Mouse (Mus musculus): ENCODE results near the gene Arhgef11. TPM values are rescaled to one million over a fixed set of nuclear protein-coding genes. Genes with fewer than 3 reads are reported as not detected.
"Not testable (repeated sequence)": the region's sequence is repeated elsewhere in the genome, so short reads cannot be mapped to it uniquely, and the experiment has no call there.

The Arhgef11 gene
- total RNA-seq (2015) (18.9 and 20.3 TPM in 2 replicates), total RNA-seq (2017) (14.1 and 19.8 TPM in 2 replicates)

DNA sequence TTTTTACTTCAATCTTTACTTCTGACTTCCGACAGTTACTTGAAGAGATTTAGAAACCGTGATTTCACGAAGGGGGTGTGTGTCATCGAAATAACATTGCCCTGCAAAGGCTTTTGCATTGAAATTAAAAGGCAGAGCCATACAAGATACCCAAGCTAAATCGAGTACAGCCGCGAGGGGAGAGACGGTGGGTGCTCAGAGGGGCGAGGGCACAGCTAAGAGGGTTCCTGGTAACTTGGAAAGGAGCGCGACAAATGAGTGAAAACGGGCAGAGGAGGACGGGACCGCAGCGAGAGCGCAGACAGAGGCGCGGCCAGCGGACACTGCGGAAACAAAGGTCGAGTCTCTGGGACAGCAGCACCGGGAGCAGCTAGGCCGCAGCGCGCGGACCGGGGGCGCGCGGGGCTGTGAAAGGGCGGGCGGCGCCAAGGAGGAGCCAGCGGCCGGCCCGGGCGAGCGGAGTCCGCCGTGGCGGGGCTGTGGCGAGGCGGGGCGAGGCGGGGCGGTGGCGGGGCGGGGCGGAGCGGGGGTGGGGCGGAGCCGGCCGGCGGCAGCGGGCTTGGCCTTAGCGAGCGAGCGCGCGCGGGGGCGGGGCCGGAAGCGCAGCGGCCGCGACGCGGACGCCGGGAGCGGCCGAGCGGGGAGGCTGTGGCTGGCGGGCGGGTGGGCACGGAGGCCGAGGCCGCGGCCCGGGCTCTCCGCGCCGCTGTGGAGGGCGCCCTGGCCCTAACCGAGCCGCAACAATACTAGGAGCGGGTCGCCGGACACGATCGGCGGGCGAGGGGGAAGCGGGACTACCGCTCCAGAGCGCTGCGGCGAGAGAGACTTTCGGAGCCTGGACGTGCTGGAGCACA, at the start of gene Arhgef11:
TSS of gene Arhgef11 (plus strand) at position 603 of the 854 bp plus-strand sequence.
- peak; percentile 82 for ATAC-seq (ENCODE audit: poor library complexity, severe bottlenecking)

DNA sequence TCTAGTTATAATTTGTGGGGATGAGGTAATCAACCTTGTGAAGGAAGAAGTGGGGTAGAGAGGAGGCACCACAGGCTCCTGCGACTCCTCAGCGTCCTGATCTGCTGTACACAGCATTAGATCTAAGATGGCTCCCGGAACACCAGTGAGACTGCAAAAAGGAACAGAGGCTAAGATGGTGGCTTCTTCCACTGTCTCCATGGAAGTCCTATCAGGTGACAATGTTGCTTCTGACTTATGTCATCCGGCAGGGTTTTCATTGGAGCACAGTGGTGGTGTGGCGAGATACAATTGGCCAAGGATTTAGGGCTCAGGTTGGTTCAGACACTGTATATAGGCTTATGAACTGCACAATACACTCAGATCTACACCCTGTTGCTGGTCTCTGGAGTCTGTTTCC, 48.7 kb upstream of the Arhgef11 start:
- no peak for ATAC-seq (ENCODE audit: poor library complexity, severe bottlenecking)

DNA sequence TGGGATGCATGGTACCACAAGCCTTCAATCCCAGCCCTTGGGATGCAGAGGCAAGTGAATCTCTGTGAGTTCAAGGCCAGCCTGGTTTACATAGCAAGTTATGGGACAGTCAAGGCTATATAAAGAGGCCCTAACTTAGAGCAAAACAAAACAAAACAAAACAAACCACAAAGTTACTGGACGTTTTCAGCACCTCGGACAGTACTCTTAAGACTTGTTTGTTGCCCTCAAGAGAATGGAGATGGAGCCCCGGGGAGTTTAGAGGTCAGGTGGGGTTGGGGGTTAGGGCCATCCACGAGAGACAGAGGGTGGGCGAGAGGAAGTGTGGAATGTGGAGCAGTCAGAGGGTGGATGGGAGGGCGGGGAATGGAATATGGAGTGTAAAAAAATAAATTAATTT, 41.6 kb upstream of the Arhgef11 start:
- ATAC-seq (ENCODE audit: poor library complexity, severe bottlenecking): no peak

DNA sequence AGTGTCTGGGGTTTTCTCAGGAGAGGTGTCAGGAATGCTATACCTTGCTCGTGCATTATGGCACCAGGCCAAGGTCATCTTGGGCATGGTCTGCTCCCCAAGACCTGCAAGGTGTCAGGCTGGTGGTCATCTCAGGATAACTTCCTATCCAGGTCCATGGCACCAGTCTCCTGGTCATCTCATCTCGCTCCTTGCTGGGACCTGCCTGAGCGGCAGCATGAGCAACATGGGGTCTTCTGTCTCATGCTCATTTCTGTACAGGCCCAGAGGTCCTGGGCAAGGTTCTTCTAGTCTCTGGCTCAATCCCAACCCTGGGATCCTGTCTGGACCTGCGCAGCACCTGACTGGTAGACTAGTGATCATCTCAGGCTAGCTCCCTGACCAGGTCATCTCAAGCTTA, 35.1 kb upstream of the Arhgef11 start:
- no peak for ATAC-seq (ENCODE audit: poor library complexity, severe bottlenecking)

DNA sequence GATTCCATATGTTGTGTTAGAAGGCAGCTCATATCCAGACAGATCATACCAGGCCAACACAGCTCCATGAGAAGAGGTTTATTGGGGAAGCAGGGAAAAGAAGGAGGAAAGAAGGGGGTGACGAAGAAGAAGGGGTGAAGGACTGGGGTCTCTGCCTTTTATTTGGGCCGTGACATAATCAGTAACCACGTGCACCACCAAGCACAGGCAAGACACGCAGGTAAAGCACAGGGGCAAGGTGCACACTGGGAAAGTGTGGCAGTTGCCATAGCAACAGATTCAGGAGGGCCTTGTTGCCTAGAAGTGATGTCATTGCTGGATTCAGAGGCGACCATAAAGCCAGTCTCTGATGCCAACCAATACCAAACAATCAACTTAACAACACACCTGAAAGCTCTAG, 23.6 kb upstream of the Arhgef11 start:
- ATAC-seq (ENCODE audit: poor library complexity, severe bottlenecking): no peak

DNA sequence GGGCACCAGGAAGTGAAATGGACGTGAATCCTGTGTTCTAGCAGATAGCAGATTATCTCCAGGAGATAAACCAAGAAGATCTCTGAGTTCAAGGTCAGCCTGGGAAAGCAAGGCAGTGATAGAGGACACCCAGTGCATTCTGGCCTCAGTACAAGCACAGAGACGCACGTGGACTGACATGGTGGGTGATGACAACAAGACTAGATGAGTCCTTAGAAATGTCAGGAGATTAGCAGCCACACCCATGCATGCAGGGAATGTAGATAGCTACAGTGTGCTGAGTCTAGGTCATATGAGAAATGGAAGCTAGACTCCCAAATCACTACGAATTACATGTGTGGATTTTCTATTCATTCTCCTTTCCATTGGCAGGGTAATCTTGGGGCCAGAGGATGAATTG, 22.0 kb upstream of the Arhgef11 start:
- ATAC-seq (ENCODE audit: poor library complexity, severe bottlenecking): not testable (repeated sequence)

DNA sequence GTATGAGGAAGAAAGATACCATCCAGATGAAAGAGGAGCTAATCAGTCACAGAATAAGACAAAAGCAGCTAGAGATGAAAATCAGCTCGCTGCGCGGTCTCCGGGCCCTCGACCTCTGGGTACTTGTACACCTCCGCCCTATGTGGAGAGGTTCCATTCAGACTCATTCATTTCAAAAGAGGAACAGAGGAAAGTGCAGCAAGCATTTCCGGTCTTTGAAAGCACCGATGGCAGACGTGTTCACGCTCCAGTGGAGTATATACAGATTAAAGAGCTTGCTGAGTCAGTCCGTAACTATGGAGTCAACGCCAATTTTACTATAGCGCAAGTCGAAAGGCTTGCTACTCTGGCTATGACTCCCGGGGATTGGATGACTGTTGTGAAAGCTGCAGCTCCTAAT, 16.3 kb upstream of the Arhgef11 start:
- not testable (repeated sequence) for ATAC-seq (ENCODE audit: poor library complexity, severe bottlenecking)

DNA sequence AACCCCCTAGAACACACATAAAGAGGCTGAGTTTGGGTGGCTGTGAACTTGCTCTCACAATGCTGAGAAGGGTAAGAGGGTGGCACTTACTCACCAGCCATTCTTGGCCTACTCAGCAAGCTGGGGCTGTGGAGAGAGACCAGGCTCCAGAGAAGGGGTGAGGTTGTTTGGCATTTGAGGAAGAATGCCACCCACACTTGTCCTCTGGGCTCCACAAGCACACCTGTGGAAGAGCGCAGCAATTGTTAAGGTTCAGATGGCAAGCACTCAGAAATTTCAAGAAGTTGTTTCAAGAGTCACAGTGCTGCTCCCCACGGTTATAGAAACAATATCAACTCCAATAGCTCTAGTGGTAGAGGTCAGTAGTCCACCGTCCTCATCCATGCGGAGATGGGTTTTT, 1.0 kb upstream of the Arhgef11 start:
- ATAC-seq (ENCODE audit: poor library complexity, severe bottlenecking): no peak

DNA sequence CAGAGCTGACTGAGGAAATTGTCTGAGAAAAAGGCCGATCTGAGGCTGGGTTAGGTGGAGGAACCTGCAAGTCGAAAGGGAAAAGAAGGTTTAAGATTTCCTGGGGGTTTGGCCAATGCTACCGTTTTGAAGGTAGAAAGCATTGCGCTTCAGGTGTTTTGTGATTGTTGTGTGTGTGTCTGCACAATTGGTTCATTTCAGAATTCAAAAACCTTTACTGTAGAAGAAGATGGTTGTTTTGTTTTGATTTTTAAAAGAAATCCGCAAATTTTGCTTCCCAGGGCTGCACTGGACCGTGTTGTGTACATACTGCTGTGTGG, 412 bp downstream of the Arhgef11 start:
- no peak for ATAC-seq (ENCODE audit: poor library complexity, severe bottlenecking)

DNA sequence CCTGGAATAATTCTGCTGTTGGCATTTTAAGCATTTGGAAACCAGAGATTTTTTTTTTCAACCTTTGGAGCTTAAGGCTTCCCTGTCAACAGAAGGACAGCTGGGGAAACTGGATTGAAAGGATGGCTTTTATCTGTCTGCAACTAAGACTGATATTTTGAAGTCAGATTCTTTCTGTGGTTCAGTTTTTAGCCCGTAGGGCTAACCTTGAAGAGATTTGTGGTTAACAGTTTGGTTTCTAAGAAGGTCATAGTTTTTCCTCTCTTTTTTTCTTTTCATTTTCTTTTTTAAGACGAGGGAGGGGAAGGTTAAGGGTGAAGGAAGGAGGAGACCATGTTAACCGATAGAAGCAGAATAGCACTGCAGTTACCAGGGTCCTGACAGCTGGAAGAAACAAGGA, 881 bp downstream of the Arhgef11 start:
- ATAC-seq (ENCODE audit: poor library complexity, severe bottlenecking): no peak

DNA sequence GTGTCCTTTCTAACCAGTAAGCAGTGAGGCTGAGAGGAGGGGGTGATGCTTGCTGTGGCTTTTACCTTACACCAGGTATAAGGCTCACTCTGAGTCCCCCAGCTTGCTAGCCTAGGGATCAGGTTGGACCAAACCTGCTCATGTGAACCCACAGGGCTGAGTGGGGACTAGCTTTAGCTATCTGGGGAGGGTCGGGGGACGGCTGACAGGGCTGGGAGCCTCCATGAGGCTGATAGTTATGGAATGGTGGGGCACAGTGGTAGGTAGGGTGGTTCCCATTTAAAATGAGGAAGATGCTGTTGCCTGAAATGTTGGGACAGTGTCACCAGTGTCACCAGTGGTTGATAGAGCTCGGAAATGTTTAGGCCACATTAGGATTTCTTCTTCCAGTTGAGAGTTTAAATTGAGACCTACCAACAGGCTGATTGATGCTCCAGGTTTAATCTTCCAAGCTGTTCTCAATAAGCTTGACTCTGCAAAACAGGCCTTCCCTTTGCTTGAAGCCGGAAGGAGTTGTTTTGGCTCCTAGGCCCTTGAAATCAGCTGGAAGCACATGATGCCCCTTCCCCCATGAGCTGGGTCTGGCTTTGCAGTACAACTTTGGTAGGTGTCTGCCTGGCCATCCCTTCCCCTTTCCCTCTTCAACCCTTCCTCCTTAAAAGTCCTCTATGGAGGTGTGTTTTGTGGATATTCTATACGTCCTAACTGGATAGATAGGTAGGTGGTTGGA, 1.8 kb downstream of the Arhgef11 start:
- peak; percentile 45 for ATAC-seq (ENCODE audit: poor library complexity, severe bottlenecking)

DNA sequence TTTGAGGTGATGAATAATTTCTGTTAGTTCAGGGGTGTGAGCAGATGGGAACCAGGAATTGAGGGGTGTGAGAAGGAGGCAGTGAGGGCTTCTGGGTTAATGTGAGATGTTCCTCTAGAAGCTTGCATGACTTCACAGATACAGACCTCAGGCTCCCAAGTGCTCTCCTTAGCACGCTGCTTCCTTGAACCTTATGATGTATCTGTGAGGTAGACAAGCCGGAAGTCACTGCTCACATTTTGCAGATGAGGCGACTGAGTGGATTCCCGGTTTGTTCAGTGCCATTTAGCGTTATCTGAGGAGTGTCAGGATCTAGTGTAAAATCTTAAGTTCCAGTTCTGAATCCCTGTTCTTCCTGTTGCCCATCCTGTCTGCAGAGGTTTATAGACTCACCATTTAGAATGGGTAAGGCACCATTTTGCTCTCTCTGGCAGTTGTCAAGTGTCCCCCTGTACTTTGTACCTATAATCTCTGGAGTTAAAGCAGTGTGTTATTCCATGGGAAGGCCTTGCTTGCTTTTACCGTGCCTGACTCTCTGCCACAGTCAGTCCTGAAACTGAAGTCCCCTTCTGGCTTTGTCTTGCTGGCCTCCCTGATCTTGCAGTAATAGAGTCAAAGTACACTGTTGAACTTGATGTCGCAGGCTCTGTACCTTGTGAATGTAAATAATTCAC, 3.0 kb downstream of the Arhgef11 start:
- no peak for ATAC-seq (ENCODE audit: poor library complexity, severe bottlenecking)

DNA sequence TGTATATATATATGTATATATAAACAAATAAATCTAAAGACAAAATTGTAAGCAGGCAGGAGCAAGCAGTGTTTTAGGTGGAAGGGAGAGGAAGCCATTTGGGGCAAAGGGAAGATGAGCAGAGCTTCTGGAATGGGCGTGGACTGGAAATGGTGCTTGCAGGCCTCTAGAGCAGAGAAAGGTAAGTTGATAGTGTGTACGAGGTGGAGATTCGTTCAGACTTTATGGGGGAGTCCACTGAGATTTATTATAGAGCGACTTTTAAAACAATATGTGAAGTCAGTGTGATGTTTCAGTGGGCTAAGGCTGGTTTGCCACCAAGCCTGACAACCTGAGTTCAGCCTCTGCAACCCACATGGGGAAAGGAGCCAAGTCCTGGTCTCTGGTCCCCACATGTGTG, 7.5 kb downstream of the Arhgef11 start:
- ATAC-seq (ENCODE audit: poor library complexity, severe bottlenecking): no peak

DNA sequence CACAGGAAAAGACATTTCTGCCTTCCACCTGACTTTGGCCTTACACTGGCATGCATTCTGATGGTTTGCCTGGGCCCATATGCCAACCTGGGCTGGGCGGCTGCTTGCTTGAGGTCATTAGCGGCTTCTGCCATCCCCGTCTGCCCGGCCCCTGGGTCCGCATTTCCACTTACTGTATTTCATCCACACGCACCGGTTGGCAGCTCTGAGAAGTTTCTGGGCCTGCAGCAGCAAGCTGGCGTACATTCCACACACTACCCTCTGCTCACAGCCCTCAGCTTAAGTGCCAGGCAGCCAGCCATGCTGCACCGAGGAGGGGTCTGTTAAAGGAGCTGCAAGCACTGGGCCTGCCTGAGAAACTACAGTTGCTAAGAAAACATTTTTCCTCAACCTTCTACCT, 13.5 kb downstream of the Arhgef11 start:
- no peak for ATAC-seq (ENCODE audit: poor library complexity, severe bottlenecking)

DNA sequence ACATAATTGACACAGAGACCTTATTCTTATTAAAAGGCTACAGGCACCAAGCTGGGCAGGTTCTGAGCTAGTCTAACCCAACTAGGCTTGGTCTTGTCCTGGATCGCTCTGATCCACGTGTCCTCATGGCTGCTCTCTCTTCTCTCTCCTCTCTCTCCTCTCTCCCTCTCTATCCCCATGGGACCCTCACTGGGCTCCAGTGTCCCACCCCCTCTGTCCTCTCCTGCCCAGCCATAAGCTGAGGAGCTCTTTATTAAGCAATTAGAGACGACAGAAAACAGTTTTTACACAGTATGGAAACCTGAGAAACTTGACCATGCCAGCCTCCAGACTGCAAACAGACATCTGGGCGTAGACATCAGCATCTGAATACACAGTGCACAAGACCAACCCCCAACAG, 14.0 kb downstream of the Arhgef11 start:
- ATAC-seq (ENCODE audit: poor library complexity, severe bottlenecking): no peak

DNA sequence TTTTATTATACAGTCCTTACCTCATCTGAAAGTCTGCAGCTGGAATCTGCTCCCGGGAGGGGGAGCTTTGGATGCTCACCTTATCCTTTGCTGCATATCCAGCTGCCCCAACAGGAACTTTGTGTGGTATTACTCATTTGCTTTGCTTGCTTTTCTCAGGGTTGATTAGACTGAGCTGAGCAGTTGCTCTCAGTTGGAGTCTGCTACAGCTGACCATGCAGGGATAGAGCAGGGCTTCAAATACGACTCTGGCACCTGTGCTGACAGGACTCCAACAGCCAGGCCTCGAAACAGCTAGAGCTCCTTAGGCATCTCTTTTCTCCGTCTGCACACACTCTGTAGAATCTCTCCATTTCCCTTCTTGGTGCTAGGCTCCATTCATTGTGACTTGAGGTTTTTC, 18.2 kb downstream of the Arhgef11 start:
- no peak for ATAC-seq (ENCODE audit: poor library complexity, severe bottlenecking)

DNA sequence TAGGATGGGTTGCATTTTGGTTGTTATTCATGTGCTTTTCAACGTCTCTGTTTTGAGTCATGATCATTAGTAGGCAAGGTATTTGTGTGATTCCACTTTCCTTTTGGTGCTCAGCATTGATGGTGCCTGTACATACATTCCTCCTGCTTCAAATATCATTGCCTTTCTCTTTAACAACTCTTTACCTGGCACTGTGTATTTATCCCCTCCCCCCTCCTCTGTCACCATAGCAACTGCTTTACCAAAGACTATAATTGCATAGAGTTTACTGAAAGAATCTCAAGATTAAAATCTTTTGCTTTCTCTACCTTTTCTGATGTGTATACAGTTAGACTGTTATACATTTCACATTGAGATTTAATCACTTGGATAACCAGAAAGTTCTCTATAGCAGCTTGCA, 26.1 kb downstream of the Arhgef11 start:
- no peak for ATAC-seq (ENCODE audit: poor library complexity, severe bottlenecking)

DNA sequence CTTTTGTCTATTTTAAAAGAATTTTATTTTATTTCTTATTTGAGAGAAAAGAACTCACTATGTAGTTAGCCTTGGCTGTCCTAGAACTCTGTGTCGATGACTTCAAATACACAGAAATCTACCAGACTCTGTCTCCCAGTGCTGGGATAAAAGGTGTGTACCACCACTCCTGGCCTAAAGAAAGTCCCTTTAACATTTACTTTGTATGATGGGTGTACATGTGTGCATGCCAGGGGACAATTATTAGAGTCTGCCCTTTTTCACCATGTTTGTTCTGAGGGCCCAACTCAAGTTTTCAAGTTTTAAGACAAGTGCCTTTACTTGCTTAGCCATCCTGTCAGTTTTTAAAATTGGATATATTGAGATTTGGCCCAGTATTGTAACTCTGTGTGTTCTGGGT, 28.8 kb downstream of the Arhgef11 start:
- no peak for ATAC-seq (ENCODE audit: poor library complexity, severe bottlenecking)

DNA sequence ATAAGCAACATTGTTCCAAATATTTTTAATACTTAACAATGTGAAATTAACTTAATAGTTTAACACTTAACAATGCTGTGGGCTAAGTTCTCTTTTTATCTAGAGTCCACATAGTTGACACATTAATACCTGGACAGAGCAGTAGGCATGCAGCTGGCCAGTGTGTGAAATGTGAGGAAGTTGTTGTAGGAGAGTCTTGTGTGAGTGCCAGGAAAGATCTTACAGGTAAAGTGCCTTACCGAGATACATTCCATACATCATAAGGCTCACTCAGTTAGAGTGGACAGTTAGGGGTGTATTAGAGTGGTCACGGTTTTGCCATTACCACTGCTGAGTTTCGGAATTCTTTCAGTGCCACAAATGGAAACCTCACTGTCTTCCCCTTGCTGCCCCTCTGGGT, 31.7 kb downstream of the Arhgef11 start:
- no peak for ATAC-seq (ENCODE audit: poor library complexity, severe bottlenecking)

DNA sequence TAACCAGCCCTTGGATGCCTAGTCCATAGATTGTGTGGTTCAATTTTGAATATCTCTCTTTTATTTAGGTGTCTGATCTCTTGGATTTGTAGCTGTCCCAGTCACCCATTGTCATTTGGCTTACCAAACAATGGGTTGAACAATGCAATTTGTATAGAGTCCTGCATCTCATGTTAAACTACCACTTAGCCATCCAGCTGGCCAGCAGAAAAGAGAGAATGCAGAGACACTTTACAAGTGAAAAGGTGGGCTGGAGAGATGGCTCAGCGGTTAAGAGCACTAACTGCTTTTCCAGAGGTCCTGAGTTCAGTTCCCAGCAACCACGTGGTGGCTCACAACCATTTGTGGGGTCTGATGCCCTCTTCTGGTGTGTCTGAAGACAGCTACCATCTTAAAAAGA, 41.0 kb downstream of the Arhgef11 start:
- no peak for ATAC-seq (ENCODE audit: poor library complexity, severe bottlenecking)

DNA sequence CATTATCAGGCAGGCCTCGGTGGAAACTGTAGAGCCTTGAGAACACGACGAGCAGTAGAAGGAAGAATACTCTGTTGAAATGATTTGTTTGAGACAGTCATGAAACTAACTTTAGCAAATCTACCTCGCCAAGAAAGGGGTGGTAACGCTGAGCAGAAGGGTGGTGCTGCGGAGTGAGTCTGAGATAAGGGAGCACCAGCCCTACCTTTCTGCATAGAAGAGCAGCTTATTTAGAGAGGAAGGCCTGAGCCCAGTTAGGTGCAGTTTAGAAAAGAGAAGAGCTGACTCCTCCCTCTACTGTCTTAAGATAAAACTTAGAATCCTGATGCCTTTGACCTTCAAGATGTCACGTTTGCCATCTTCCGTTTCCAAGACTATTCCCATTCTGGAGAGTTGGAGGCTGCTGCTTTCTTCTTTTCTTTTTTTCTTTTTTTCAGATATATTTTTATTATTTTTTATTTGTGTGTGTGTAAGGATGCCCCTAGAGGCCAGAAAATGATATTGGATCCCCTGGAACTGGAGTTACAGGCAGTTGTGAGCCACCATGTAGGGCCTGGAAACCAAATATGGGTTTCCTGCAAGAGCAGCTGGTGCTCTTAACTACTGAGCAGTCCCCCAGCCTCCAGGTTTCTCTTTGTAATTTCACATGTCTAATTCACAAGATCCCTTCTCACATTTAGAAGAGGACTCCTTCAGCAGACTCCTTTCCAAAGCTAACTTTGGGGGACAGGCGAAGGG, 42.5 kb downstream of the Arhgef11 start:
- ATAC-seq (ENCODE audit: poor library complexity, severe bottlenecking): no peak
